Mouse (Mus musculus): ENCODE data around the gene H60b. TPM values are rescaled to one million over a fixed set of nuclear protein-coding genes. Genes with fewer than 3 reads are reported as not detected.
"Not testable (repeated sequence)": the region's sequence is repeated elsewhere in the genome, so short reads cannot be mapped to it uniquely, and the experiment has no call there.

The H60b gene
- polyA plus RNA-seq, 1 experiment from 2014 or later, result 0.35 TPM

GRCm38 (mm10) chr10:22173335-22174189, 15.2 kb downstream of the H60b start:
- H3K36me3 ChIP-seq; H3K9me3 ChIP-seq; H3K27me3 ChIP-seq (ENCODE audit: insufficient read depth, poor library complexity, severe bottlenecking); H3K27ac ChIP-seq; DNase-seq (ENCODE audit: low spot score); H3K4me1 ChIP-seq: not testable (repeated sequence)
- 15% methylated on average over 12 of the region's 17 CpGs for WGBS
- 0 out of 2 replicates have a peak overlapping the region, but pooled peaks have one; percentile 22 for H3K4me3 ChIP-seq

GRCm38 (mm10) chr10:22174190-22174487, 15.8 kb downstream of the H60b start:
- not testable (repeated sequence) for H3K27ac ChIP-seq; DNase-seq (ENCODE audit: low spot score); H3K4me3 ChIP-seq; H3K9me3 ChIP-seq; H3K27me3 ChIP-seq (ENCODE audit: insufficient read depth, poor library complexity, severe bottlenecking); H3K36me3 ChIP-seq; H3K4me1 ChIP-seq
- WGBS, result 62% methylated on average over 2 of the region's 2 CpGs

- not testable (repeated sequence) for DNase-seq (ENCODE audit: low spot score); H3K36me3 ChIP-seq; H3K4me1 ChIP-seq; H3K9me3 ChIP-seq; H3K27me3 ChIP-seq (ENCODE audit: insufficient read depth, poor library complexity, severe bottlenecking); H3K4me3 ChIP-seq; H3K27ac ChIP-seq
- 77% methylated on average over 2 of the region's 2 CpGs for WGBS
These were observed 18.1 kb downstream of the H60b start for GRCm38 (mm10) chr10:22176515-22176914.

GRCm38 (mm10) chr10:22191035-22191434, 32.6 kb downstream of the H60b start:
- not testable (repeated sequence) for H3K27ac ChIP-seq; H3K4me1 ChIP-seq; H3K27me3 ChIP-seq (ENCODE audit: insufficient read depth, poor library complexity, severe bottlenecking); H3K36me3 ChIP-seq; DNase-seq (ENCODE audit: low spot score); H3K9me3 ChIP-seq
- 2% methylated on average over 8 of the region's 10 CpGs for WGBS
- H3K4me3 ChIP-seq, result 0 out of 2 replicates have a peak overlapping the region, but pooled peaks have one; percentile 18

- not testable (repeated sequence) for H3K27ac ChIP-seq; H3K27me3 ChIP-seq (ENCODE audit: insufficient read depth, poor library complexity, severe bottlenecking); H3K36me3 ChIP-seq; H3K9me3 ChIP-seq; H3K4me1 ChIP-seq; DNase-seq (ENCODE audit: low spot score); H3K4me3 ChIP-seq
- 74% methylated on average over 3 of the region's 3 CpGs for WGBS
These were observed 43.0 kb downstream of the H60b start for GRCm38 (mm10) chr10:22201352-22201751.

GRCm38 (mm10) chr10:22202784-22203583, 44.6 kb downstream of the H60b start:
- not testable (repeated sequence) for H3K36me3 ChIP-seq; DNase-seq (ENCODE audit: low spot score); H3K4me1 ChIP-seq; H3K27ac ChIP-seq; H3K9me3 ChIP-seq; H3K4me3 ChIP-seq; H3K27me3 ChIP-seq (ENCODE audit: insufficient read depth, poor library complexity, severe bottlenecking)
- WGBS, result no CpG with 5 or more reads among the region's 2 CpGs

- H3K9me3 ChIP-seq; H3K27me3 ChIP-seq (ENCODE audit: insufficient read depth, poor library complexity, severe bottlenecking); H3K4me3 ChIP-seq; H3K4me1 ChIP-seq; H3K27ac ChIP-seq; H3K36me3 ChIP-seq: not testable (repeated sequence)
- 53% methylated on average over 1 of the region's 1 CpGs for WGBS
- peak; percentile 3 for DNase-seq (ENCODE audit: low spot score)
These were observed 48.1 kb downstream of the H60b start for GRCm38 (mm10) chr10:22206443-22206842.

GRCm38 (mm10) chr10:22212012-22212696, 53.8 kb downstream of the H60b start:
- WGBS, result 1% methylated on average over 9 of the region's 11 CpGs

GRCm38 (mm10) chr10:22223474-22224349, 65.3 kb downstream of the H60b start:
- H3K4me3 ChIP-seq; H3K4me1 ChIP-seq; DNase-seq (ENCODE audit: low spot score); H3K9me3 ChIP-seq; H3K27ac ChIP-seq; H3K36me3 ChIP-seq; H3K27me3 ChIP-seq (ENCODE audit: insufficient read depth, poor library complexity, severe bottlenecking): not testable (repeated sequence)
- WGBS, result no CpG with 5 or more reads among the region's 7 CpGs

More at GRCm38 (mm10) chr10:22212012-22212696, 53.8 kb downstream of the H60b start:
- H3K27ac ChIP-seq; H3K27me3 ChIP-seq (ENCODE audit: insufficient read depth, poor library complexity, severe bottlenecking); H3K4me3 ChIP-seq; H3K36me3 ChIP-seq; H3K9me3 ChIP-seq; H3K4me1 ChIP-seq: not testable (repeated sequence)
- DNase-seq (ENCODE audit: low spot score), result peak; percentile 68

GRCm38 (mm10) chr10:22265060-22265459, 106.7 kb downstream of the H60b start:
- H3K27ac ChIP-seq, result no peak overlapping the region
- peaks cover 6% of the 10 kb centered on the region; the same call in 1 of the 2 replicates for H3K9me3 ChIP-seq
- no peaks in the 10 kb centered on the region for H3K27me3 ChIP-seq (ENCODE audit: insufficient read depth, poor library complexity, severe bottlenecking)
- H3K4me3 ChIP-seq, result no peak overlapping the region
- H3K36me3 ChIP-seq, result no peaks in the 10 kb centered on the region
- WGBS, result 85% methylated on average over 8 of the region's 8 CpGs
- H3K4me1 ChIP-seq, result no peaks in the 10 kb centered on the region
- DNase-seq (ENCODE audit: low spot score), result no peak

- WGBS, result 39% methylated on average over 8 of the region's 8 CpGs
- not testable (repeated sequence) for H3K36me3 ChIP-seq; H3K9me3 ChIP-seq; H3K4me3 ChIP-seq; H3K4me1 ChIP-seq; H3K27me3 ChIP-seq (ENCODE audit: insufficient read depth, poor library complexity, severe bottlenecking); DNase-seq (ENCODE audit: low spot score); H3K27ac ChIP-seq
These were observed 112.7 kb downstream of the H60b start for GRCm38 (mm10) chr10:22270879-22271786.
